Mouse (Mus musculus) E14TG2a.4 (cell line): ENCODE data around the gene Myo7a.

Experiments
- H3K27me3 ChIP-seq: 2 replicates; pipeline ENCODE4 v1.6.1; 2014; ENCODE audit warnings: low read length, control low read depth; ENCODE audit not compliant: insufficient read depth
- H3K36me3 ChIP-seq: 2 replicates; pipeline ENCODE4 v1.6.1; 2014; ENCODE audit warnings: low read length, control low read depth; ENCODE audit not compliant: insufficient read depth
- H3K4me1 ChIP-seq: replicated peaks from 2 replicates; pipeline ENCODE4 v1.6.1; 2014; ENCODE audit warnings: low read depth, low read length, control low read depth
- H3K4me3 ChIP-seq: replicated peaks from 2 replicates; pipeline ENCODE4 v1.5.1; 2014; ENCODE audit warnings: mild to moderate bottlenecking, low read length
- H3K9me3 ChIP-seq: 2 replicates; pipeline ENCODE4 v1.6.1; 2014; ENCODE audit warnings: low read length, control low read depth
- CTCF ChIP-seq: conservative IDR thresholded peaks from 2 replicates; pipeline ENCODE4 v1.5.1; 2014; ENCODE audit warnings: low read length
- NANOG ChIP-seq: IDR thresholded peaks from 2 replicates; pipeline ENCODE4 v1.6.1; 2014; ENCODE audit warnings: borderline replicate concordance, low read length, mixed read lengths
- POU5F1 ChIP-seq: IDR thresholded peaks from 2 replicates; pipeline ENCODE4 v1.6.1; 2014; ENCODE audit warnings: low read length, borderline replicate concordance

Myo7a gene

GRCm38 (mm10) chr7:98066229-98066628 lies 53.1 kb downstream of the Myo7a start:
- H3K27me3 ChIP-seq, result peaks cover 7% of the 10 kb centered on the region
- H3K9me3 ChIP-seq, result no peaks in the 10 kb centered on the region
- no peak overlapping the region for H3K4me3 ChIP-seq
- no peaks in the 10 kb centered on the region for H3K36me3 ChIP-seq
- TF ChIP-seq CTCF, result no peak
- no peaks in the 10 kb centered on the region for H3K4me1 ChIP-seq

DNA sequence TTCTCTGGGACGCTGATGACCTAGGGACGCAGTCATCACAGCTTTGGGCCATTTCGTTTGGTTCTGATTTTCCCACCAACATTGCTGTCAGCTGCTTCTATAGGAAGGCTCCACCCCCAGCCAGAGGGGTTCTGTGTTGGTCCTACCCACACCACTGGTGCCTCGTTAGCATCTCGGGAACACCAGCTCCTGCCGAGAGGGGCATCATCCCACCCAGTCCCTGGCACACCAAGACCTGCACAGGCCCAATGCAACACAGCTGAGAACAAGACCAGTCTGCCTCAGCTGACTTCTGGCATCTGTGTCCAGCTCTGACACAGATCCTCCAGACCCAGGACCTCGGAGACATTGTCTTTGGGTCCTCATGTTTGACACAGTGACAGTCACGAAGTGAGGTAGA lies 64.4 kb downstream of the Myo7a start:
- no peak for TF ChIP-seq CTCF
- no peak for TF ChIP-seq POU5F1
- no peak for TF ChIP-seq NANOG
- Histone ChIP-seq H3K4me1 (peaks cover 9% of the 10 kb centered on the region), H3K27me3 (peaks cover 47% of the 10 kb centered on the region), H3K36me3 (no peaks in the 10 kb centered on the region), H3K4me3 (no peak overlapping the region), H3K9me3 (no peaks in the 10 kb centered on the region)

DNA sequence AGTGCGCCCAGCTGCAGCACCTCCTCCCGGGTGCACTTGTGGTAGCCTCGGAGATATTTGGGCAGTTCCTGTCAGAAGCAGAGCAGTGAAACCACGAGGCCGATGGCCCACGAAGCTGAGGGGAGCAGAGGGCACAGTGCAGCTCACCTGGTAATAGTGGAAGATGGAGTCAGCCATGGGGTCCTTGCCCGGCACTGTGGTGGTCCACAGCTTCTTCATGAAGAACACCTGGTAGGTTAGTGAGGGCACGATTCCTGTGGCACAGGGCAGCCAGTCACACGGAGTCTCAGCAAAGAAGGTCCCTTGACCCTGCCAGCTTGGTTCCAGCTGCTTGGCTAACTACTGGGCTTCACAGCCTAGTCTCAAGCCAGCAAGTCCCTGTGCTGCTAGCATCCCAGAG lies 64.9 kb downstream of the Myo7a start:
- no peak for TF ChIP-seq CTCF
- no peak for TF ChIP-seq POU5F1
- no peak for TF ChIP-seq NANOG
- Histone ChIP-seq H3K36me3 (no peaks in the 10 kb centered on the region), H3K27me3 (peaks cover 45% of the 10 kb centered on the region)

GRCm38 (mm10) chr7:98051980-98052379 lies 67.3 kb downstream of the Myo7a start:
- Histone ChIP-seq H3K4me1 (peaks cover 5% of the 10 kb centered on the region), H3K4me3 (no peak overlapping the region), H3K9me3 (no peaks in the 10 kb centered on the region), H3K27me3 (peaks cover 23% of the 10 kb centered on the region), H3K36me3 (no peaks in the 10 kb centered on the region)
- no peak for TF ChIP-seq POU5F1
- TF ChIP-seq CTCF, result no peak
- no peak for TF ChIP-seq NANOG

More for the DNA sequence above, 64.9 kb downstream of the Myo7a start:
- no peak overlapping the region for H3K4me3 ChIP-seq
- H3K4me1 ChIP-seq, result peaks cover 9% of the 10 kb centered on the region
- no peaks in the 10 kb centered on the region for H3K9me3 ChIP-seq

DNA sequence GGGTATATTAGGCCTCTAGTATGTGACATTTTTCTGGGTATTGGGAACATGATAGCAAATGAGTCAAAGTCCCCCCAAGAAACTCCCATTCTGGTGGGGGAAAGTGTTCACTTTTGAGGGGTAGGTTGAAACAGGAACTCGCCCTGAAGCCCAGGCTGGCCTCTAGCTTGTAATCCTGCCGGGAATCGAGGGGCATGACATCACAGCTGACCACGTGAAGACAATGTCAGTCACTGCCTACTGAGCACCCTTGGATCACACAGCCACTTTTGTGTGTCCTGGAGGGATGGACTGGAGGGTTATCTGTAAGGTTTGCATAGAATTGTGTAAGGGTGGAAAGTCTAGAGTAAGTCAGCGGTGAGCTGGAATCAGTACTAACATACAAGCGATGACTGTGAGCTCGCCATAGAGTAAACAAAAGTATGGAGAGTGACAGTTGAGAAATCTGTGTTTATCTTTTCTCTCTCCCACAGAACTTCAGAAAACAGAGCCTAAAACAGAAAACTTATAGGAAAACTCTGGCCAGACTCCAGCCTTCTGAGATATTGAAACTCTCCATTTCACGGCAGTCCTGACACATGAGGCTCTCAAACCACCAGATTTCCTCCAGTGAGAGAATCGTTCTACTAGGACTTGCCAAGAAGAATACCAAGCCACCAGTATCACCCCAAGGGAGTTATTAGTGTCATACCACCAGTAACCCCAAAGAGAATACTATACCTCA lies 71.1 kb downstream of the Myo7a start:
- Histone ChIP-seq H3K4me1 (no peaks in the 10 kb centered on the region), H3K27me3 (peaks cover 3% of the 10 kb centered on the region; the same call in 1 of the 2 replicates), H3K4me3 (no peak overlapping the region), H3K36me3 (no peaks in the 10 kb centered on the region), H3K9me3 (peaks cover 13% of the 10 kb centered on the region)
- TF ChIP-seq NANOG (no peak), CTCF (no peak), POU5F1 (no peak)

- Histone ChIP-seq H3K4me3 (no peak overlapping the region), H3K4me1 (no peaks in the 10 kb centered on the region), H3K9me3 (peaks cover 36% of the 10 kb centered on the region), H3K27me3 (no peaks in the 10 kb centered on the region), H3K36me3 (no peaks in the 10 kb centered on the region)
- TF ChIP-seq POU5F1 (no peak), CTCF (no peak), NANOG (no peak)
These were observed 116.7 kb downstream of the Myo7a start for GRCm38 (mm10) chr7:98002617-98003016.
